Mouse (Mus musculus) MEL (cell line): Measurements from ENCODE around the gene Rad51b.

Source experiments
- CTCF ChIP-seq, 3 experiments: IDR thresholded peaks in 2 of 3; conservative IDR thresholded peaks in 1 of 3; 2 replicates each; pipeline ENCODE4 v1.5.1; 2011 to 2012; ENCODE audit warnings: low read length in 3 of 3, low read depth in 2 of 3, mild to moderate bottlenecking in 2 of 3, improper control_type of control experiment in 1 of 3, inconsistent platforms in 1 of 3, mixed read lengths in 1 of 3, moderate library complexity in 1 of 3; ENCODE audit not compliant: control insufficient read depth in 1 of 3, insufficient read depth in 1 of 3, poor library complexity in 1 of 3, severe bottlenecking in 1 of 3
- POLR2A ChIP-seq, 2 experiments: IDR thresholded peaks; 2 replicates each; pipeline ENCODE4 v1.6.1; 2011 to 2012; ENCODE audit warnings: low read length in 2 of 2, mild to moderate bottlenecking in 2 of 2, control low read depth in 1 of 2, improper control_type of control experiment in 1 of 2, low read depth in 1 of 2, moderate library complexity in 1 of 2; ENCODE audit not compliant: control insufficient read depth in 1 of 2, insufficient read depth in 1 of 2, poor library complexity in 1 of 2
- POLR2AphosphoS5 ChIP-seq: IDR thresholded peaks from 2 replicates; pipeline ENCODE4 v1.6.1; 2012; ENCODE audit warnings: low read depth, borderline replicate concordance, mild to moderate bottlenecking, inconsistent platforms, low read length, moderate library complexity, mixed read lengths
- TCF12 ChIP-seq: IDR thresholded peaks from 2 replicates; pipeline ENCODE4 v1.6.1; 2014; ENCODE audit warnings: low read depth, mild to moderate bottlenecking, inconsistent platforms, low read length, improper control_type of control experiment, moderate library complexity

DNA sequence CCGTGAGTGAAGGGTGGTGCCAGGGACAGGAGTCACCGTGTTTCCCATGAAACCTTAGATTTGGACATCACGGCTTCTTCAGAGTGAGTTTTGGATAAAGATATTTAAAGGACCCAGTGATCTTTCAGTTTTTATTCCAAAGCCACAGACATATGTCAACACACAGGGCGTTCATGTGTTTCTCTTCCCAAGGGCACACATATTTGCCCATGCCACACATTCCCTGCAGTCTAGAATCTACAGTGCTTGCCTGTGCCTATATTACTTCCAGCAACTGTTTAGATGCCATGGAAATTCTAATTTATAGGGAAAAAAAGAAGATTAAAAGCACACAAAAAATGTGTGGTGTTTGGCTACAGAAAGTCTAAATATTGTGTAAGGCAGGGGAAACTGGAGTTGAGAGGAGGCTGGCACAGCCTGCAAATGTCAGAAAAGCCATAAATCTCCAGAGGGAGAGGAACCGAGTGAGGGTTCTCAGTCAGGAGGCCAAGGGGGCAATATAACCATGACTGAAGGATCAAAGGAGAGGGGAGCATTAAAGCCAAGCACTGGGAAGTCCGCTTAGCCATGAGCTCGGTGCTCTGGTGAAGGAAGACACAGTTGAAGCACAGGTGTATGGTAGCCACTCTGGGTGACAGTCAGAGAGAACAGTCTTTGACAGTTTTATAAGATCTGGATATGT, 367.0 kb downstream of the Rad51b start:
- no peak for TF ChIP-seq CTCF (IDR thresholded peaks at IDR 0.05 in 2 of 3, conservative IDR thresholded peaks at IDR 0.05 in 1 of 3; ENCODE audit: control insufficient read depth in 1 of 3, insufficient read depth in 1 of 3, low read depth in 2 of 3, low read length in 3 of 3, poor library complexity in 1 of 3, severe bottlenecking in 1 of 3)
- no peak for TF ChIP-seq POLR2AphosphoS5
- no peak for TF ChIP-seq TCF12
- TF ChIP-seq POLR2A (IDR thresholded peaks at IDR 0.05; ENCODE audit: control insufficient read depth in 1 of 2, insufficient read depth in 1 of 2, low read depth in 1 of 2, low read length in 2 of 2, poor library complexity in 1 of 2) = no peak
